Mouse (Mus musculus) limb, embryonic 14.5 days (tissue): Measurements from ENCODE around the gene Taok2. TPM values are rescaled to one million over a fixed set of nuclear protein-coding genes. Genes with fewer than 3 reads are reported as not detected.

Source experiments
- ATAC-seq: fragments of 200-750 bp; cut with Nextera tagmentation; 2 replicates; pipeline ENCODE4 v1.8.0; 2017; ENCODE audit warnings: low read depth, moderate number of reproducible peaks, moderate TSS enrichment; ENCODE audit not compliant: low FRiP score
- DNase-seq: peaks from one replicate; pipeline ENCODE4 v3.0.0-alpha.2; 2015; ENCODE audit warnings: low spot score
- H3K27ac ChIP-seq: fragments of 300-500 bp; sonication (generic); replicated peaks from 2 replicates; pipeline ENCODE4 v1.5.1; 2014; ENCODE audit warnings: low read depth, mild to moderate bottlenecking, low read length, moderate library complexity, mixed read lengths
- H3K27me3 ChIP-seq: fragments of 300-500 bp; sonication (generic); 2 replicates; pipeline ENCODE4 v1.6.1; 2014; ENCODE audit warnings: low read length, mixed read lengths; ENCODE audit not compliant: control insufficient read depth, insufficient read depth
- H3K36me3 ChIP-seq: fragments of 300-500 bp; sonication (generic); 2 replicates; pipeline ENCODE4 v1.6.1; 2014; ENCODE audit warnings: mild to moderate bottlenecking, low read length, moderate library complexity, mixed read lengths; ENCODE audit not compliant: control insufficient read depth, insufficient read depth
- H3K4me1 ChIP-seq: fragments of 300-500 bp; sonication (generic); 2 replicates; pipeline ENCODE4 v1.6.1; 2014; ENCODE audit warnings: antibody characterized with exemption, low read length, mixed read lengths; ENCODE audit not compliant: control insufficient read depth, insufficient read depth
- H3K4me2 ChIP-seq: fragments of 300-500 bp; sonication (generic); replicated peaks from 2 replicates; pipeline ENCODE4 v1.6.1; 2014; ENCODE audit warnings: low read depth, mild to moderate bottlenecking, low read length, moderate library complexity; ENCODE audit not compliant: severe bottlenecking
- H3K4me3 ChIP-seq: fragments of 300-500 bp; sonication (generic); replicated peaks from 2 replicates; pipeline ENCODE4 v1.5.1; 2014; ENCODE audit warnings: low read length
- H3K9ac ChIP-seq: fragments of 300-500 bp; sonication (generic); 2 replicates; pipeline ENCODE4 v1.6.1; 2014; ENCODE audit warnings: mild to moderate bottlenecking, low read depth, low read length, moderate library complexity; ENCODE audit not compliant: severe bottlenecking
- H3K9me3 ChIP-seq: fragments of 300-500 bp; sonication (generic); 2 replicates; pipeline ENCODE4 v1.6.1; 2016; ENCODE audit warnings: low read length; ENCODE audit not compliant: control insufficient read depth
- POLR2A ChIP-seq: fragments of 200-500 bp; IDR thresholded peaks from 2 replicates; pipeline ENCODE4 v1.8.0; 2012; ENCODE audit warnings: inconsistent platforms, mild to moderate bottlenecking, moderate library complexity, borderline replicate concordance; ENCODE audit not compliant: insufficient read depth, insufficient read length; ENCODE audit errors: extremely low read depth
- WGBS: fragments of 180-500 bp; shearing (Covaris S2); extraction: QIAGEN DNeasy Blood & Tissue Kit; methylation state at CpG from one replicate; pipeline ENCODE4 v1.1.7; 2014; 5-methylcytosine and 5-hydroxymethylcytosine counted together
- polyA plus RNA-seq, 2 experiments: library from polyadenylated mRNA; depleted of rRNA in 1 of 2; stranded (reverse) in 1 of 2; unstranded in 1 of 2; fragments of >200 nt; fragmentation: Nextera tagmentation in 1 of 2; extraction: Ambion mirVana in 1 of 2; gene quantifications; 2 replicates each; pipeline versions ENCODE4 v1.2.1 to v1.2.3; 2012 to 2014

Taok2 gene
- polyA plus RNA-seq, 2 experiments: 28.5 to 106 TPM

- WGBS: 12% methylated on average over 9 of the region's 9 CpGs
- H3K27me3 ChIP-seq: peaks cover 24% of the 10 kb centered on the region; the same call in 1 of the 2 replicates
- ATAC-seq (no peak), DNase-seq (no peak)
- H3K27ac ChIP-seq: no peak overlapping the region
- H3K4me3 ChIP-seq: no peak overlapping the region
- H3K4me2 ChIP-seq: no peak overlapping the region
- H3K36me3 ChIP-seq: no peaks in the 10 kb centered on the region
- H3K9me3 ChIP-seq: no peaks in the 10 kb centered on the region
- 0 out of 2 replicates have a peak, but pooled peaks cover 3% of the 10 kb centered on the region for H3K4me1 ChIP-seq
- H3K9ac ChIP-seq: no peak overlapping the region
- TF ChIP-seq POLR2A: no peak
Observed at GRCm38 (mm10) chr7:126822741-126823140, 61.8 kb downstream of the Taok2 start.

GRCm38 (mm10) chr7:126821835-126822511 is 62.5 kb downstream of the Taok2 start:
- peaks cover 24% of the 10 kb centered on the region; the same call in 1 of the 2 replicates for H3K27me3 ChIP-seq
- no peak overlapping the region for H3K4me2 ChIP-seq
- no peak for TF ChIP-seq POLR2A
- no peak overlapping the region for H3K27ac ChIP-seq
- ATAC-seq (no peak), DNase-seq (peak; percentile 68)
- no peaks in the 10 kb centered on the region for H3K36me3 ChIP-seq
- H3K9ac ChIP-seq: no peak overlapping the region
- no peak overlapping the region for H3K4me3 ChIP-seq
- H3K9me3 ChIP-seq: no peaks in the 10 kb centered on the region
- 0 out of 2 replicates have a peak, but pooled peaks cover 3% of the 10 kb centered on the region for H3K4me1 ChIP-seq
- 24% methylated on average over 7 of the region's 7 CpGs for WGBS

- no peak for TF ChIP-seq POLR2A
- Histone ChIP-seq H3K27me3 (peaks cover 9% of the 10 kb centered on the region; the same call in 1 of the 2 replicates), H3K4me2 (no peak overlapping the region), H3K27ac (no peak overlapping the region), H3K4me3 (no peak overlapping the region), H3K9ac (no peak overlapping the region), H3K36me3 (no peaks in the 10 kb centered on the region), H3K9me3 (no peaks in the 10 kb centered on the region), H3K4me1 (0 out of 2 replicates have a peak, but pooled peaks cover 3% of the 10 kb centered on the region)
- DNase-seq: no peak
- no peak for ATAC-seq
- 40% methylated on average over 1 of the region's 1 CpGs for WGBS
Observed at GRCm38 (mm10) chr7:126818818-126819217, 65.7 kb downstream of the Taok2 start.

- no peak overlapping the region for H3K27ac ChIP-seq
- H3K27me3 ChIP-seq: no peaks in the 10 kb centered on the region
- no peak overlapping the region for H3K4me2 ChIP-seq
- TF ChIP-seq POLR2A: no peak
- no peaks in the 10 kb centered on the region for H3K36me3 ChIP-seq
- WGBS: 82% methylated on average over 7 of the region's 7 CpGs
- ATAC-seq (no peak), DNase-seq (no peak)
- no peaks in the 10 kb centered on the region for H3K9me3 ChIP-seq
- no peaks in the 10 kb centered on the region for H3K4me1 ChIP-seq
- H3K9ac ChIP-seq: no peak overlapping the region
- no peak overlapping the region for H3K4me3 ChIP-seq
Observed at GRCm38 (mm10) chr7:126817595-126817994, 66.9 kb downstream of the Taok2 start.

GRCm38 (mm10) chr7:126816494-126816893 is 68.0 kb downstream of the Taok2 start:
- Histone ChIP-seq H3K9ac (no peak overlapping the region), H3K4me3 (no peak overlapping the region), H3K4me2 (no peak overlapping the region), H3K27me3 (no peaks in the 10 kb centered on the region), H3K36me3 (no peaks in the 10 kb centered on the region), H3K9me3 (no peaks in the 10 kb centered on the region), H3K27ac (no peak overlapping the region), H3K4me1 (no peaks in the 10 kb centered on the region)
- 79% methylated on average over 8 of the region's 8 CpGs for WGBS
- no peak for ATAC-seq
- TF ChIP-seq POLR2A: no peak
- no peak for DNase-seq
